Mouse (Mus musculus) inflammation-experienced regulatory T-cells, adult 6 months (primary cell): ENCODE measurements around the gene Lcor. TPM values are rescaled to one million over a fixed set of nuclear protein-coding genes. Genes with fewer than 3 reads are reported as not detected.
A peak's percentile ranks its signal among the peaks of the same experiment; 100 is the strongest.

Experiments
- ATAC-seq: one replicate; pipeline ENCODE4 v1.8.0; 2017
- polyA plus RNA-seq, 3 experiments: library from polyadenylated mRNA; unstranded; fragments of 100-300 nt; shearing (Covaris generic); gene quantifications; one replicate each; pipeline ENCODE4 v1.2.1; 2017

Lcor gene
- 10 to 100 TPM; 12.8 to 22.3 (median 15.7) TPM for polyA plus RNA-seq

DNA sequence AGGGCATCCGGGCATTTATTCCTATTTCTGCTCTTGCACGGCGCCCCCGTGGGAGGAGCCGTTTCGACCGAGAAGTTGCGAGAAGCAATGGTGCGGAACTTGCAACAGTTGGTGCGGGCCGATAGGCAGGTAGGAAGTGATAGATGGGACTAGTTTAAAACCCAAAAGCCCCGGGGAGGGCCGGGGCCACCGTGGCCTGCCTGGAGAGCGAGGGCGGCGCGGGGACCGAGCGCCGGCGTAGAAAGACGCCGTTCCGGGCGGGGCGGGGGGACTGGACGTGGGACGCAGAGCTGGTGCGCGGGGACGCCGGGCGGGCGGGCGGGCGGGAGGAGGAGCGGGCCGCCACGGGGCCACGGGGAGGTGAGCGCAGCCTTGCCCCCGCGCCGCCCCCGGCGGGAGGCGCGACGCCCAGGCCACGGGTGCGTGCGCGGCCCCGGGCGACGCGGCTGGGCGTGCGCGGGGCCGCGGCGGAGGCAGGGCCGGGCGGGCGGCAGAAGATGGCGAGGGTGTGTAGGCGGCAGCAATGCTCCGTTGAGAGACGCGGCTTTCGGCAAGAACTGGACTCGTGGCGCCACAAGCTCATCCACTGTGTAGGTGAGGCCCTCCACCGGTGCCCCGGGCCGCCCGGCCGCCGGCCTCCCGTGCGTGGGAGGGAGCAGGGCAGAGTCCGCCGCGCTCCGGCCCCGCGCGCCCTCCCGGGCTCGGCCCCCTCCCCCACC lies at the start of gene Lcor:
Gene Lcor, plus strand, starts transcription at position 448 of the 719 bp plus-strand sequence.
- peak; percentile 73 for ATAC-seq

DNA sequence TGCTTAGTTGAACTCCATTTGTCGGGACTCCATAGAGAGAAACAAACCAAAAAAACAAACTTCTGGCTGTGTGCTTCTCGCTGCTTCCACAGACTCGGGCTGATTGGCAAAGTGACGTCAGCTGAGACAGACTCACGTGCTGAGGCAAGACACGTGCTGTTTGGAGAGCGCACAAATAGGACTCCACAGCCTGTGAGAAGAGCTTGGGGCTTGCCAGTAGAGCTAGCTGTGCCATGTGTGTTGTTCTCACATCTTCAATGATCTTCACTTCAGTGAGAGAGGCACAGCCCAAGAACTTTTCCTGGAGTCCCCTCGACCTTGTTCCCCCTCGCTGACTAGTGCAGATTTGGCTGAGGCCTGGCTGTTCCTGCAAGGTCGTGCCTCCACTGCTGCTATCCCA lies 47.1 kb upstream of the Lcor start:
- no peak for ATAC-seq

DNA sequence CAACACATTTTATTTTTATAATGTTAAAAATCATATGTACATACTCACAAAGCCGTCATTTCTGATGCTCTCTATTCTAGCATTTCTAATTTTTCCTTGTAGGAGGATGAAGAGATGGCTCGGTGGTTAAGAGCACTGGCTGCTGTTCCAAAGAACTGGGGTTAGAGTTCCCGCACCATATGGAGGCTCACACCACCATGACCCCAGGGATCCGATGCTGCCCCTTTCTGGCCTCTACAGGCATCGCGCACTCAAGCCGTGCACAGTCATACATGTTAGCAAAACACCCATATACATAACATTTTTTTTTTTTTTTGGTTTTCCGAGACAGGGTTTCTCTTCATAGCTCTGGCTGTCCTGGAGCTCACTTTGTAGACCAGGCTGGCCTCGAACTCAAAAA lies 46.0 kb upstream of the Lcor start:
- ATAC-seq, result no peak

DNA sequence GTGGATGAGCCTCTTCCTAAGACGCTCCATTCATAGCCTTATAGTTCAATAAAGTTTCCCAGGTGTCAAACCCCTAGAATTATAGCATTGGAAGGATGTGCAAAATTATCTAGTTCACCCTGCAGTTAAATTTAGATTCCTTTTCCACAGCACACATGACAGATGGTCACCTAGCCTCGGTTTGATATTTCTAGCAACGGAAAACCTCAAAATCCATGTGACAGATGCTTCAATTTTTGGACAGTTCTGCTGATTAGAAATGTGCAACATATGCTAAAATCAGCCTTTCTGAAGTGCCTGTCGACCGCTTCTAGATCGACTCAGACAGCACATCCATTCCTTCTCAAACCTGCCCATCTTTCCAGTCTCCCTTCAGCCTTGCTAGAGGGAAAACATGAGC lies 43.5 kb upstream of the Lcor start:
- no peak for ATAC-seq

DNA sequence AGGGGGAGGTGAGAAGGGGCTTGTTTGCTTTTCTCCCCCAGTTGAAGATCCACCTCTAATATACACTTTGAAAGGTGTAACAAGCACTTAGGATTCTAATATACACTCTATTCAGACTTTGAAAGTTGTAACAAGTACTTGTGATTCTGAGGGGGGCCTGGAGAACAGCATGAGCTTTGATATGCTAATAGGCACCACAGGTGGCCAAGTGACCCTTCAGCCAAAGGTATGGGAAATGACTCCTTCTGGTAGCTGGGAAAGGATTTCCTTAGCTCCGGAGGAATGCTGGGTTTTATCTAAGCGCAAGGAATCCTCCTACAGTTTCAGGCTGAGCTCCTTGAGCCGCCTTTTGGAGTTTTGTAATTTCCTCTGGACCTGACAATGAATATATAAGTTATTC lies 41.0 kb upstream of the Lcor start:
- no peak for ATAC-seq

DNA sequence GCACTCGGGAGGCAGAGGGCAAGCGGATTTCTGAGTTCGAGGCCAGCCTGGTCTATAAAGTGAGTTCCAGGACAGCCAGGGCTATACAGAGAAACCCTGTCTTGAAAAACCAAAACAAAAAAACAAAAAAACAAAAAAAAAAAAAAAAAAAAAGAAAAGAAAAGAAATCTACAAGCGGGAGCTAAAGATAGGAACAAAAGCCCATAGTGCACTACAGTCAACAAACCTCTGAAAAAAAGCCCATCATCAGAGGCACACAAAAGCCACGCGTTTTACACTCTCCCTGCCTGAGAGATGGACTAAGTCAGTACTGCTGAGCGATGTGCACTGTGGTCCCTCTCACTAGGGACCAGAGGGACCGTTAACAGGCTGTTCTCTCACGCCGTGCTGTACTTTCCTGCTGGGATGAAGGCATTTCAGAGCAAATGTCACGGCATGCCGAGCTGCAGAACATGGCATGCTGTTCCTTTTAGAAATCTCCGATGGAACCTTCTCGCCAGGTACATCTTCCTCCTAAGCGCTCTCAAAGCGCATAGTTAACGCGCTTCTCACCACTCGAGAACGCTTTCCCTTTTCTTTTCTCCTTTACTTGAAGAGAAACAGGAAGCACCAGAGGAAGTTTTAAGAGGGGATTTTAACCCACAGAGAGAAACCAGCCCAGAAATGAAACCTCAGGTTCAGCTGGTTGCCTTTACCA lies 40.4 kb upstream of the Lcor start:
- peak; percentile 41 for ATAC-seq

DNA sequence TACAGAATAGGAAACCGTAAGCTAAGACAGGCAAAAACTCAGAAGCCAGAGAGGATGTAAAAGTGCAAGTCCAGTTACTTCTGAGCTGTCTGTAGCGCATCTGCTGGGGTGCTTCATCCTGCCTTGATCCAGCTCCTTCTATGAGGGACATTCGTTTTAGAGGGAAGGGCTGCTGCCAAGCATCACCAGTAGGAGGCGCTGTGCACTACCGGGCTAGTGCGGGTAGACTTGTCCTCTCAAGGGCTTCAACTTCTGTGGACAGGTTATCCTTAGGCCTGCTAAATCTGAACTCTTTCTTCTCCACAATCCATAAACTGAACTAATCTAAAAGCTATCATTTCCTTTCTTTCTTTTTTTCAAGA lies 39.8 kb upstream of the Lcor start:
- peak; percentile 80 for ATAC-seq

DNA sequence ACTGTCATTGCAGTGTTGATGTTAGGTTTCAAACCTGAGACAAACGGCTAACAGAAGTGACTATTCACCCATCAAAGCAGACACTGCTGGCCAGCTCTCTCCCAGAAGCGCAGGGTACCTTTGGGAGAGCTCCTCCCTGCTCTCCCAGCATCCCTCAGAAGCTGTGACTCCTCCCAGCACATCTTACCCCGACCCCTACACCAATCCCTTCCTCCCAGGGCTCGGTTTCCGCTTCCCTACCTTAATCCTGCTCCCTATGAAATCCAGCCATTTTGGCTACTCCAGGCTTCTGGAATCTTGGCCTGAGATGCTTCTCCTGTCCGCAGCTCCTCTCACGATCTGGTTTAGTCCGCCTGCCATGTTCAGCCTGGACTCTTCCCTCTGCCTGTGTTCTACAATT lies 37.9 kb upstream of the Lcor start:
- ATAC-seq, result no peak

DNA sequence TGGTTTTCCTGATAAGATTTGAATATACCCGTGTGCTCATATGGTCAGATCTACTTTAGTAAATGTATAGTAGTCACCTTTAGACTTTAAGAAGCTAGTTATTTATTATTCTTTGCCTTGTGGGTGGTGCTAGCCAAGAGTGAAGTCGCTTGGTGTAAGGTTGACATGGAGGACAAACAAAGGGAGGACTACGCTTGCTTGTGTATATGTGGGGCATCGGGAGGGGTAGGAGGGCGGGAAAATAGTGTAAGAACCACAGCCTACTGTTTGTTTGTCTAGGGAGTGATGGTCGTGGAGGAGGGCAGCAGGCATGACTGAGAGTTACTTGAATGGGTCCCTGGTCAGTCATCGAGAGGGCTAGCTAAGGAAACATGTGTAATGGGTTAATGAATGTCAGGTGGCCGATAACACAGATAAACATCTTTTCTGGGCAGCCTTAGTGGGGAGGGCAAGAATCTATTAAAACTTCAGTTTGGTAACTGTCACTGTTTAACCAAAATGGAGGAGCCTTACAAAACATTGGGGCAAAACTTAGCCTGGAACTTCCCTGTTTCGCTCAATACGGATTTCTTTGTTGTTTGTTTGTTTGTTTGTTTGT lies 37.3 kb upstream of the Lcor start:
- no peak for ATAC-seq

DNA sequence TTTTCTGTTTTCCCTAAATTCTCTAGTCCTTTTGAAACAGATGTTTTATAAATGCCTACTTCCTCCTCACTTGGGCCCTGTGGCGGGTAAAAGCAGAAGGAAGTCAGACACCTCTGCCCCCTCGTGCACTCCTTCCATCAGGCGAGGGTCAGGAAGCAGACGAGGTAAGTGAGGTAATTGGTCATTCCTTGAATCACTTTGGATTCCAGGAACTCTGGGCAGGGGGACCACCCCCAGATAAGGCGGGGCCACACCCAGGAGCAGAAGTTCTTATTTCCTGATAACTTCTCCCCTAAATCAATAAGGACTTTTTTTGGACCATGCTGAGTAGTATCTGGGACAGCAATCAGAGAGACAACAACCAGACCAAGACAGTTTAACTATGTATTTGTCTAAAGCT lies 36.7 kb upstream of the Lcor start:
- ATAC-seq, result no peak

DNA sequence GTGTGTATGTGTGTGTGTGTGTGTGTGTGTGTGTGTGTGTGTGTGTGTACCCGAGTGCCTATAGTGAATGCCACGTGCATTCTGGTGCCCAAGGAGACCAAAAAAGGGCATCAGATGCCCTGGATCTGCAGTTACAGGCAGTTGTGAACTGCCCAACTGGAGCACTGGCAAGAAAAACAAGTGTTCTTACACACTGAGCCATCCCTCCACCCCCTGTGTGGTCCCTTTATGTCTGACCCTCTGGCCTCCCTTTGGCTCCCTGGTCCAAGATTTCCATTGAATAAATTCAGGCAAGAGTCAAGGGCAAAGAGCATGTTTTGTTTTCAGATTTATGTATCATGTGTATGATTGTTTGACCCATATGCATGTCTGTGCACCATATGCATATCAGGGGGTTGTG lies 35.3 kb upstream of the Lcor start:
- ATAC-seq, result no peak

DNA sequence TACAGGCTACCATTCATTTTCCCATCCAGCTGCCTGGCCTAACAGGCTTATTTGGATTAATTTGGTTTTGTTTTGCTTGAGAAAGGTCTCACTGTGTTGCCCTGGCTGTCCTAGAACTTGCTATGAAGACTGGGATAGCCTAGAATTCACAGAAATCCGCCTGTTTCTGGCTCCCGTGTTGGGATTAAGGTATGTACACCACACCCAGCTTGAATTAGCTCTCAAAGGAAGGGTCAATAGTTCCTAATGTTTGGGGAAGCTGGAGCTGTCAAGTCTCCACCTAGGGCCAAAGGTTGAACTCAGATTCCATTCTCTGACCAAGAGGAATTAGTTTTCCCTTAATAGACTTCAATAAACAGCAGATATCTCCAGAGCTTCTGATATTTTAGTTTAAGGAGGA lies 34.7 kb upstream of the Lcor start:
- ATAC-seq, result no peak

DNA sequence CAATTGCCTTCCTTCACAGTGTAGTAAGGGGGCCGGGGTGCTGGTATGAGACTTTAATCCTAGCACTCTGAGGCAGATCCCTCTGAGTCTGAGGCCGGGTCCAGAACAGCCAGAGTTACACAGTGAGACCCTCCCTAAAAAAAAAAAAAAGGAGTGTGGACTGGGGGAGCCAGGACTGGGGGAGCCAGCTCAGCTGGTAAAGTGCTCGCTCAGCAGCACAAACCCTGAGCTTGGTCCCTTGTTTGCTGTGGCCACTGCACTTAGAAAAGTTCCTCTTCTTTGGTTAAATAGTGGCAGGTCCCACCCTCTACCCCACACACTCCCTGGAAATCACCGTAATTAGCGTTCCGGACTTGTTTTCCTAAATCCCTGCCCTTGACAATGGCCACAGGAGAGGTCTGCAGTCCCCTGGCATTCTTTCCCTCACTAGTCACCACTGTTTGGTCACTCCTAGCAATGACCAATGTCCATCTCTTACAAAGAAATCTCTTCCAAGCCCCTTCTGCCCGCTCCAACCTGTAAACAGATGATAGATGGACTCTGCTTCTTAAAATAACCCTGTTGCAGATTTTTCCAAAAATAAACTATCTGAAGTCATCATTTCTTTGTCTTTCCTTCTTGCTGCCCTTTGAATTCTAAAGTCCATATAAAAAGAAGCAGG lies 32.9 kb upstream of the Lcor start:
- no peak for ATAC-seq

DNA sequence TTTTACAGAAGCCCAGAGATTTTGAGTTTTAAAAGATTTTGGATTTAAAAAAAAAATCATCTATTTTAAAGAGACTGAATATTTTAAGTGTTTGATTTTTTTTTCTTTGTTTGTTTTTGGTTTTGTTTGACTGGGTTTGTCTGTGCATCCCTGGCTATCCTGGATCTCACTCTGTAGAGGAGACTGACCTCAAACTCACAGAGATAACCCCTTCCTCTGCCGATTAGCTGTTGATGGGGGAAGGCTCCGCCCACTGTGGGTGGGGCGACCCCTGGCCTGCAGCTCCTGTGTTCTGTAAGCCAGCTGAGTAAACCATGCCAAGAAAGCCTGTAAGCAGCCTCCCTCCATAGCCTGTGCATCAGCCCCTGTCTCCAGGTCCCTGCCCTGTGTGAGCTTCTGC lies 30.3 kb upstream of the Lcor start:
- ATAC-seq, result no peak

DNA sequence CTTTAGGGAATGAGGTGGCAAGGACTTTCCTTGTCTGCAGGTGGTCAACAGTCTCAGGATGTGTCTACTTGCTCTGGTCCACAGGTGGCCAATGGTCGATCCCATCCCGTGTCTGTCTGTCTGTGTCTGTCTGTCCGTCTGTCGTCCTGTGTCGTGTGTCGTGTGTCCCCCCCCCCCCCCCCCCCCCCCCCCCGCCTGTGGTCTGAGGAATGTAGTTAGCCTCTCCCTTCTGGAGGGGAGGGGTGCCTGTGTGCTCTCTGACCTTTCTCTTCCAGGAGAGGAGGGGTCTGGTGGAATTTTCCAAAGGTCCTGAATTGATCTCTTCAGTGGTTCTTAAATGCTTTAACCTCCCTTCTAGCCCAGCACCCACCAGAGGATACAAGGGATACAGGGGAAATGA lies 27.8 kb upstream of the Lcor start:
- no peak for ATAC-seq

DNA sequence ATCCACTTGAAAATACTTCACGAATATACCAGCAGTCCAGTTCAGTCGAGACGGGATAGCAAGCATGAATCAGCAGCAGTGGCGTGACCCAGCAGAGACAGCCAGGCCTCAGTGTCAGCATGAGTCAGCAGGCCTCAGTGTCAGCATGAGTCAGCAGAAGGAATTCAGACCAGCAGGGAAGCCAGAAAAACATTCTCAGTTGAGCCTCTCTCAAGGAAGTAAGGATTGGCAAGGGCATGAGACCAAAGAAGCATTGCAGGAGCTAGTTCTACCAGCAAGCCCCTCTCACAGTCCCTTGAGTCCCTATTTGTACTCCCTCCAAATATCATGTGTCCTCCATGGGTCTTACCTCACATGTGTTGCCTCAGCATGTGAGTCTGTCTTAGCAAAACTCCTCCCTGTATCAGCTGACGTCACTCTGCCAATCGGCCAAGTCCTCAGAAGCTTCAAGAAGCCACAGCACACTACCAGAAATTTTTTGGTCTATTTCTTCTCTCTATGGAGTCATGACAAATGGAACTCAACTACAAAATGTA lies 27.3 kb upstream of the Lcor start:
- ATAC-seq, result no peak

DNA sequence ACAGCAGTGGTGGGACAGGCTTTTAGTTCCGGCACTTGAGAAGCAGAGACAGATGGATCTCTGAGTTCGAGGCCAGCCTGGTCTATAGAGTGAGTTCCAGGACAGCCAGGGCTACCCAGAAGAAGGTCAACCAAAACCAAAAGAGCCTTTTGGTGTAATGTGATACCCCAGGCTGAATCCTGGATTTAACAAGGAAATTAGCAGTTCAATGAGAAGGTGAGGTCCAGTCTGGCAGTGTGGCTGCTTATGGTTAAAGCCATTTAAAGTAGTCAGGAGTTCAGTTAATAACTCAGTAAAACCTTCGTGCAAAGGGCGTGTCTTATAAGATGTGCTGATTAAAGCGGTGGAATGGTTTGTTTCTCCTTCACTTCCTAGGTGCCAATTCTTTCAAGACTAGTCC lies 25.3 kb upstream of the Lcor start:
- no peak for ATAC-seq

DNA sequence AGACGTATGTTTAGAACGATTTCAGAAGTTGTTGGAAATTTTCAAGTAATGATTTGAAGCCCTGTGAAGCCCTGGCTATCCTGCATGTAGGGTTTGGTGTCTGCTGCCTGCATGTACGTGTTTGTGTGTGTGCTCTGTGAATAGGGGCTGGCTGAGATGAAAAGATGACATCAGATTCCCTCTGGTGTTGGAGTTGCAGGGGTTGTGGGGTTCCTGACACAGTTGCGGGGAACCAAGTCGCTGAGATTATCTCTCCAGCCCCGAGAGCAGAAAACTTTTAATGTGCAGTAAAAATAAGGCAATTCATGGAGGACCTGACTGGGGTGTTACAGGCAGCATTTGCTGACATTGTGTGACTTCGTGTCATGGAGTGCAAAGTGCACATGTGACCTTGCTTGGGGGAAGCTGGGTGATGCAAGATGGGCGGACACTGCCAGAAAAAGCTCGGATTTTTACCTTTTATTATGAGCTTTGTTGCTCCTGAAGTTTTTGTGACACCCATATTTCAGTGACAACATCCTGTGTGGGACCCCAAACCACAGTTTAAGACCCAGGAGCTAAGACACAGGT lies 20.2 kb upstream of the Lcor start:
- ATAC-seq, result no peak

DNA sequence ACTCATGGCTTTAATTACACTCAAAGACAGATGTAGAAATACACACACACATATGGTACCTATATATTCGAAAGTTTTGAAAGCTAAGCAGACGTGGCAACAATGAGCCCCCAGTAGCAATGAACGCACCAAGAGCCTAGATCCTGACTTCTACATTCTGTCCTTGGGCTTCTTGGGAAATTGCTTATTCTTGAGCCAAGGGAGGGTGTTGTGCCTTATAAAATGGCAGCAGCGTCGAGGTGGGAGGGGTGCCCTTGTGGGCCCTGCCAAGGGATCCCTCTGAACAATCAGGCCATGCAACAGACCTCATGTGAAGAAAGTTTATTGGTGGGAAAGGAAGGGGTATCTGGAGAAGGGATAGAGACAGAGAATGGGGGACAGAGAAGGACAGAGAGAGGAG lies 18.6 kb upstream of the Lcor start:
- ATAC-seq, result no peak

DNA sequence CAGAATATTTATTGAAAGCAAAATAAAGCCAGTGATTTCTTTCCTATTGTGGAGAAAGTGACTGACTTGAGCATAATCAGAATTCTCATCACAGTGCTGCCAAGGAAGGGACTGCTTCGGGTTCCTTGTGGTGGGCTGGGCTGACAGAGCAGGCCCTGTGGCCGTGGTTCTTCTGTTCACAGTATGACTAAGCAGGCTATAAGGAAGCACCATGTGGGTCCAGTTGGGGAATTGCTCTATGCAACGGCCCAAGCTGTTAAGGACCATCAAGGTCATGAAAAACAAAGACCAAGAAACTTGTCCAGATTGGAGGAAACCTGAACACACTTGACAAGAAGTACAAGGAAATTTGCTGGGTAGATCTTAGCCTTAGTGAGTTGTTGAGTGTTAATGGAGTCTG lies 16.0 kb upstream of the Lcor start:
- ATAC-seq, result no peak

DNA sequence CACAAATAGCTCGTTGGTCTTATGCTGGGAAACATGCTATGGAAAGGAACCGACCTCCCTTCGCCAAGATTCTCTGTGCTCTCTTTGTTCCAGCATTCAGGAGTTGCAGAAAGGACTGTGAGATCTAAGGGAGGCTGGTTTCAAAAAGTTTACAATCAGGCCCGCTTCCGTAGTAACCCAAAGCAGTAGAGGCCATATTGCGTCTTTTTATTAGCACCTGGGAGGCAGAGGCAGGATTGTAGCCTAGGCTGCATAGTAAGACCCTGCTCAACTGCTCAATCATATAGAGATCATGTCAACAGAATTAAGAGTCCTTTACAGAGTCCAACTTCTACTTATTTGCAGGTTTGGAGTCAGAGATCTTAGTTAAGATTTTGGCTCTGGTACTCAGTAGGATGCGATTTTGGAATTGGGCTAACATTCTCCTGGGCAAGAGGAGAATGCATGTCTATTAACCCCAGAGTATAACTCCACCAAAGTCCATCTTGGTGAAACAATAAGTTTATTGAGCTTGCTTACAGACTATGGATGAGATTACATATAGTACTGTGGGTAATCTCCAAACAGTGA lies 8.8 kb upstream of the Lcor start:
- no peak for ATAC-seq

DNA sequence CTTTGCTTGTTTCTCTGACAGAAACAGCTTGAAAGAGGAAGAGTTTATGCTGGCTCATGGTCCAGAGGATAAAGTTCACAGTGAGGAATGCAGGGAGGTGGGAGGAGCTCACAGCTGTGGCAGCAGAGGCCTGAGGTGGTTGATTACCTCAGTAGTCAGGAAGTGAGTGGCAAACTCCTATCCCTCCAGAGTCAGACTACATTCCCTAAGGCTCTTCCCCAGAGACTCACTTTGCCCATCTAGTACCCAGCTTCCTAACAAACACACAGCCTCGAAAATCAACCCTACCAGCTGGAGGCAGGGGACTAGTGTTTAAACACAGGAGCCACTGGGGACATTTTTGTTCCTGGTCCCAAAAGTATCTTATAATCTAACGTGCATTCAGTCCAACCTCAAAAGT lies 7.5 kb upstream of the Lcor start:
- no peak for ATAC-seq
